Mouse (Mus musculus) limb, embryonic 14.5 days (tissue): ENCODE data around the gene Fam120a. TPM values are rescaled to one million over a fixed set of nuclear protein-coding genes. Genes with fewer than 3 reads are reported as not detected.

Experiments
- ATAC-seq: fragments of 200-750 bp; cut with Nextera tagmentation; 2 replicates; pipeline ENCODE4 v1.8.0; 2017; ENCODE audit warnings: low read depth, moderate number of reproducible peaks, moderate TSS enrichment; ENCODE audit not compliant: low FRiP score
- DNase-seq: peaks from one replicate; pipeline ENCODE4 v3.0.0-alpha.2; 2015; ENCODE audit warnings: low spot score
- H3K27ac ChIP-seq: fragments of 300-500 bp; sonication (generic); replicated peaks from 2 replicates; pipeline ENCODE4 v1.5.1; 2014; ENCODE audit warnings: low read depth, mild to moderate bottlenecking, low read length, moderate library complexity, mixed read lengths
- H3K27me3 ChIP-seq: fragments of 300-500 bp; sonication (generic); 2 replicates; pipeline ENCODE4 v1.6.1; 2014; ENCODE audit warnings: low read length, mixed read lengths; ENCODE audit not compliant: control insufficient read depth, insufficient read depth
- H3K36me3 ChIP-seq: fragments of 300-500 bp; sonication (generic); 2 replicates; pipeline ENCODE4 v1.6.1; 2014; ENCODE audit warnings: mild to moderate bottlenecking, low read length, moderate library complexity, mixed read lengths; ENCODE audit not compliant: control insufficient read depth, insufficient read depth
- H3K4me1 ChIP-seq: fragments of 300-500 bp; sonication (generic); 2 replicates; pipeline ENCODE4 v1.6.1; 2014; ENCODE audit warnings: antibody characterized with exemption, low read length, mixed read lengths; ENCODE audit not compliant: control insufficient read depth, insufficient read depth
- H3K4me2 ChIP-seq: fragments of 300-500 bp; sonication (generic); replicated peaks from 2 replicates; pipeline ENCODE4 v1.6.1; 2014; ENCODE audit warnings: low read depth, mild to moderate bottlenecking, low read length, moderate library complexity; ENCODE audit not compliant: severe bottlenecking
- H3K4me3 ChIP-seq: fragments of 300-500 bp; sonication (generic); replicated peaks from 2 replicates; pipeline ENCODE4 v1.5.1; 2014; ENCODE audit warnings: low read length
- H3K9ac ChIP-seq: fragments of 300-500 bp; sonication (generic); 2 replicates; pipeline ENCODE4 v1.6.1; 2014; ENCODE audit warnings: mild to moderate bottlenecking, low read depth, low read length, moderate library complexity; ENCODE audit not compliant: severe bottlenecking
- H3K9me3 ChIP-seq: fragments of 300-500 bp; sonication (generic); 2 replicates; pipeline ENCODE4 v1.6.1; 2016; ENCODE audit warnings: low read length; ENCODE audit not compliant: control insufficient read depth
- POLR2A ChIP-seq: fragments of 200-500 bp; IDR thresholded peaks from 2 replicates; pipeline ENCODE4 v1.8.0; 2012; ENCODE audit warnings: inconsistent platforms, mild to moderate bottlenecking, moderate library complexity, borderline replicate concordance; ENCODE audit not compliant: insufficient read depth, insufficient read length; ENCODE audit errors: extremely low read depth
- WGBS: fragments of 180-500 bp; shearing (Covaris S2); extraction: QIAGEN DNeasy Blood & Tissue Kit; methylation state at CpG from one replicate; pipeline ENCODE4 v1.1.7; 2014; 5-methylcytosine and 5-hydroxymethylcytosine counted together
- polyA plus RNA-seq, 2 experiments: library from polyadenylated mRNA; depleted of rRNA in 1 of 2; stranded (reverse) in 1 of 2; unstranded in 1 of 2; fragments of >200 nt; fragmentation: Nextera tagmentation in 1 of 2; extraction: Ambion mirVana in 1 of 2; gene quantifications; 2 replicates each; pipeline versions ENCODE4 v1.2.1 to v1.2.3; 2012 to 2014

Fam120a gene
- polyA plus RNA-seq, 2 experiments = 37.6 to 104 TPM

DNA sequence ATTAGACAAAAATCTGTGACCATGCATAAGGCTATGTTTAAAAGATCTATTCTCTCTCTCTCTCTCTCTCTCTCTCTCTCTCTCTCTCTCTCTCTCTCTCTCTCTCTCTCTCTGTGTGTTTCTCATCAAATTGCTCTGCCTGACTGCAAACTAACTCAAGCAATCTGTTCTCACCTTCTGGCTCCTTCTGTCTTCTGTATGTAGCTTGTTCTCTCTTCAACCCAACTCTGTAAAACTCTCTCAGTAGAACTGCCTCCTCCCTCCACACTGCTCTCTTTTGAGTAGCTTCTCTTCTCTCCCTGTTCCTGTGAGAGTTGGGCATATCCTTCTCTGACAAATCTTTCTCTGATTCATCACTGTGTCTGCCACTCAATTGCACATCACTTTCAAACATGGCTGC is 25.1 kb upstream of the Fam120a start:
- Histone ChIP-seq H3K27me3 (no peaks in the 10 kb centered on the region), H3K4me3 (no peak overlapping the region), H3K4me1 (peaks cover 3% of the 10 kb centered on the region; the same call in 1 of the 2 replicates), H3K9ac (no peak overlapping the region), H3K9me3 (no peaks in the 10 kb centered on the region), H3K27ac (no peak overlapping the region), H3K36me3 (no peaks in the 10 kb centered on the region), H3K4me2 (no peak overlapping the region)
- no peak for TF ChIP-seq POLR2A
- ATAC-seq (no peak), DNase-seq (no peak)

DNA sequence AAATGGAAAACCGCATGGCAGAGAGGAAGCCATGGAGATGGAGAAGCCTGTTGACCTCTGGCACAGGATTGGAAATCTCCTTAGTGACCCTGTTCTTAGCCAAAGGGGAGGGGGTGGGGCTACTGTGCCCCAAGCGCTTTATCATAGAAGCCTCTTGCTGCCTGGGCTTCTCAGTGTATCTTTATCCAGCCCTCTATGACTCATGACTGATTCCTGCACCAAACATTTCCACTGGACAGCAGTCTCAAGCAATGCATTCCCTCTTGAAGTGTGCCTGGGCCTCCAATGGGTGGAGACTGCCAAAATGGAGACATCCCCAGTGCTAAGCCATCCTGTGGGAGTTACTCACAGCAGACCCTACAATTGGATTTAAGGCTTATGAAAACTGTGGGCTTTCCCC is 22.3 kb upstream of the Fam120a start:
- Histone ChIP-seq H3K9me3 (no peaks in the 10 kb centered on the region), H3K9ac (no peak overlapping the region), H3K36me3 (no peaks in the 10 kb centered on the region), H3K4me1 (peaks cover 3% of the 10 kb centered on the region; the same call in 1 of the 2 replicates), H3K27me3 (no peaks in the 10 kb centered on the region), H3K4me3 (no peak overlapping the region), H3K27ac (no peak overlapping the region), H3K4me2 (no peak overlapping the region)
- ATAC-seq (no peak), DNase-seq (no peak)
- 100% methylated on average over 2 of the region's 2 CpGs for WGBS
- TF ChIP-seq POLR2A = no peak

DNA sequence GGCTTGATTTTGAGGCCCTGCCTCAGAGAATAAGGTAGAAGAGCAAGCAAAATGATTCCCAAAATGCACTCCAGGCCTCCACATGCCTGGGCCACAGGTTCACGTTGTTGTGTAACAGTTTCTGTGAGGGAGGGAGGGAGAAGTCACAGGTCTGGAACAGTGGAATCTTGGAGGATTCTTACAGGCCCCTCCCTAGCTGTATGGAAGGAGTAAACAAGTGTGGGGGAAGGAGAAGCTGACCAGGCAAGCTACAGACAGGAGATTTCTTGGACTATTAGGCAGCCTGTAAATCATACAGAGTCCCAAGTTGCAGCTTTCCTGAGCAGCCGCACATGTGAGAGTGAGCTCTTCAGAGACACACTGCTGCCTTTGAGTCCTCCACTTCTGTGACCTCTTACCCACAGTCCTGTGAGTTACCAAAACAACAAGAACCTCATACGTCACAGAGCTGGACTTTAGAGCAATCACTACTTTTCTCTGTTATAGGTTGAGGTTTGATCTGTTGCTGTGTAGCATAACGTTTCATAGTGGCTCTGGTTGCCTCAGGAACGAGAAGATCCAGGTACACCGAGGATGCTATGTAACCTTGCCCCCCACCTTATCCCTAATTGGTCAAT is 14.8 kb upstream of the Fam120a start:
- no peaks in the 10 kb centered on the region for H3K36me3 ChIP-seq
- H3K27me3 ChIP-seq = no peaks in the 10 kb centered on the region
- DNase-seq (no peak), ATAC-seq (no peak)
- H3K4me3 ChIP-seq = no peak overlapping the region
- no peak overlapping the region for H3K9ac ChIP-seq
- 56% methylated on average over 6 of the region's 6 CpGs for WGBS
- H3K4me1 ChIP-seq = peaks cover 5% of the 10 kb centered on the region; the same call in 1 of the 2 replicates
- no peak overlapping the region for H3K4me2 ChIP-seq
- no peaks in the 10 kb centered on the region for H3K9me3 ChIP-seq
- H3K27ac ChIP-seq = 0 out of 2 replicates have a peak overlapping the region, but pooled peaks have one; percentile 19
- TF ChIP-seq POLR2A = no peak

DNA sequence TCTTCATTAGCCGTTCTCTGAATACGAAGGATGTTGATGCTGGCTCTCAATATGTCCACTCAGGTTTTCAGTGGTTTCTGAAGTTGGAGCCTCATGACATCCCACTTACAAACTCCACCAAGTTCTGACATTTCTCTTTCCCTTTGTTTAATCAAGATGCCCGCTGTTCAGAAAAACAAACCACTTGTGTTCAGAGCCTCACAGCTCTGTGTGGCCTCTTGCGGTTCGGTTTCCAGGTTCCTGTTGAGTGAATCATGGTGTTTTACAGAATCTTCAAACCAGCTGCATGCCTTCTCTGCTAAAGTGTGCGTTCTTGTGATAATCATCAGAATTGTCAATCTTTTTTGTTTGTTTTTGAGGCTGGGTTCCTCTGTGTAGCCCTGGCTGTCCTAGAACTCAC is 11.3 kb upstream of the Fam120a start:
- H3K36me3 ChIP-seq = no peaks in the 10 kb centered on the region
- no peak for TF ChIP-seq POLR2A
- no peak for DNase-seq
- H3K9ac ChIP-seq = no peak overlapping the region
- no peak overlapping the region; the same call in 1 of the 2 replicates for H3K27ac ChIP-seq
- WGBS = 74% methylated on average over 6 of the region's 6 CpGs
- no peaks in the 10 kb centered on the region for H3K27me3 ChIP-seq
- ATAC-seq = no peak
- peaks cover 5% of the 10 kb centered on the region; the same call in 1 of the 2 replicates for H3K4me1 ChIP-seq
- no peaks in the 10 kb centered on the region for H3K9me3 ChIP-seq
- no peak overlapping the region for H3K4me3 ChIP-seq
- H3K4me2 ChIP-seq = no peak overlapping the region

DNA sequence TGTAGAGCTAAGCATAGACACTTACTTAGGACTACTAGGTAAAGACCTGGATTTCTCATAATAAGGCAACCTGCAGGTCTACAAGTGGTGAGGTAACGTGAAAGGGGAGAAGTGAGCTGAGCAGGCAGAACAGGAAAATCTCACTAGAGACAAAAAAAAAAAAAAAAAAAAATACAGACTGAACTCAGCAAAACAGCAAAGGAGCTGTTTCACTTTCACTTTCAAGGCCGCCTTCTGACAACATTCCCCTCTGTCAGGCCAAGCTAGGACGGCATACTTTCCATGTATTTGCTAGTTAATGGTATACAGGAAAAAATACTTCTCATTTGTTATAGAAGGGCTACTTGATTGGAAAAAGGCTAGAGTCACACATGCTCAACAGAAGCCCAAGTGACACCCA is 10.0 kb upstream of the Fam120a start:
- H3K4me3 ChIP-seq = no peak overlapping the region
- peaks cover 5% of the 10 kb centered on the region; the same call in 1 of the 2 replicates for H3K4me1 ChIP-seq
- no peaks in the 10 kb centered on the region for H3K27me3 ChIP-seq
- 61% methylated on average over 3 of the region's 3 CpGs for WGBS
- no peak overlapping the region for H3K4me2 ChIP-seq
- no peaks in the 10 kb centered on the region for H3K9me3 ChIP-seq
- ATAC-seq (no peak), DNase-seq (no peak)
- TF ChIP-seq POLR2A = no peak
- no peak overlapping the region for H3K9ac ChIP-seq
- no peak overlapping the region for H3K27ac ChIP-seq
- no peaks in the 10 kb centered on the region for H3K36me3 ChIP-seq
